ENCODE assay signal across 8 mouse cellular contexts in genomic region chr15:79026511-79027290, GRCm38 (mm10). TPM values are rescaled to one million over a fixed set of nuclear protein-coding genes. Genes with fewer than 3 reads are reported as not detected.
DNase-seq lines count a peak whose midpoint lies in the region; ATAC-seq and TF ChIP-seq lines count a peak whose summit lies in the region.

No protein-coding gene starts in this region.

- H3K27me3 ChIP-seq in heart, embryonic 12.5 days (replicated peaks): 0 out of 2 replicates have a peak, but pooled peaks cover 7% of the 10 kb centered on the region
- peaks cover 18% of the 10 kb centered on the region; the same call in 1 of the 2 replicates for H3K27me3 ChIP-seq in forebrain, embryonic 12.5 days
- no peaks in the 10 kb centered on the region for H3K27me3 ChIP-seq in kidney, postnatal 0 days (ENCODE audit: insufficient read depth, low read length)

- no peak for ATAC-seq in heart, embryonic 12.5 days (ENCODE audit: insufficient number of reproducible peaks, low FRiP score)
- no peak for ATAC-seq in forebrain, embryonic 12.5 days (ENCODE audit: low FRiP score)
- ATAC-seq in kidney, postnatal 0 days (replicated peaks; ENCODE audit: low FRiP score, low read depth): no peak
- no peak for ATAC-seq in CD4-positive, CD25-positive, alpha-beta regulatory T cell, adult 4 months

- H3K9ac ChIP-seq in heart, embryonic 12.5 days: no peak overlapping the region
- no peak overlapping the region for H3K9ac ChIP-seq in forebrain, embryonic 12.5 days
- H3K9ac ChIP-seq in kidney, postnatal 0 days (ENCODE audit: low read depth, low read length): peak overlapping the region; percentile 94

- peak overlapping the region; percentile 74; the same call in 1 of the 2 replicates for H3K4me3 ChIP-seq in heart, embryonic 12.5 days
- no peak overlapping the region for H3K4me3 ChIP-seq in forebrain, embryonic 12.5 days (replicated peaks)
- peak overlapping the region; percentile 67 for H3K4me3 ChIP-seq in kidney, postnatal 0 days (replicated peaks; ENCODE audit: low read depth, low read length)

- H3K27ac ChIP-seq in heart, embryonic 12.5 days (ENCODE audit: poor library complexity, severe bottlenecking): no peak overlapping the region
- no peak overlapping the region for H3K27ac ChIP-seq in forebrain, embryonic 12.5 days
- peak overlapping the region; percentile 95 for H3K27ac ChIP-seq in kidney, postnatal 0 days

- no peak for TF ChIP-seq CTCF in kidney, postnatal 0 days (IDR thresholded peaks at IDR 0.05; ENCODE audit: low read depth)

- peaks cover 47% of the 10 kb centered on the region for H3K4me1 ChIP-seq in heart, embryonic 12.5 days (replicated peaks)
- peaks cover 55% of the 10 kb centered on the region for H3K4me1 ChIP-seq in forebrain, embryonic 12.5 days
- peaks cover 26% of the 10 kb centered on the region for H3K4me1 ChIP-seq in kidney, postnatal 0 days (replicated peaks; ENCODE audit: insufficient read depth, low read length)

- H3K9me3 ChIP-seq in heart, embryonic 12.5 days (replicated peaks): no peaks in the 10 kb centered on the region
- H3K9me3 ChIP-seq in forebrain, embryonic 12.5 days: no peaks in the 10 kb centered on the region
- H3K9me3 ChIP-seq in kidney, postnatal 0 days (replicated peaks; ENCODE audit: low read length): no peaks in the 10 kb centered on the region

- 41% methylated on average over 14 of the region's 14 CpGs for WGBS in heart, embryonic 12.5 days
- WGBS in forebrain, embryonic 12.5 days: 52% methylated on average over 14 of the region's 14 CpGs
- WGBS in kidney, postnatal 0 days: 48% methylated on average over 14 of the region's 14 CpGs

- peak overlapping the region; percentile 96; the same call in 1 of the 2 replicates for H3K4me2 ChIP-seq in heart, embryonic 12.5 days
- H3K4me2 ChIP-seq in forebrain, embryonic 12.5 days: peak overlapping the region; percentile 96
- H3K4me2 ChIP-seq in kidney, postnatal 0 days (ENCODE audit: low read length): peak overlapping the region; percentile 81

- DNase-seq in heart, adult 8-10 months (ENCODE audit: low spot score): no peak
- peak; percentile 22 for DNase-seq in kidney, postnatal 0 days (ENCODE audit: low spot score)
- peak; percentile 15 for DNase-seq in naive thymus-derived CD4-positive, alpha-beta T cell, adult 2 months (ENCODE audit: low read depth)
- DNase-seq in frontal cortex, postnatal 10 days (ENCODE audit: low spot score in 2 of 2): no peak
- no peak for DNase-seq in ovary, postnatal 10 days (ENCODE audit: low spot score)

- H3K36me3 ChIP-seq in heart, embryonic 12.5 days: no peaks in the 10 kb centered on the region
- H3K36me3 ChIP-seq in forebrain, embryonic 12.5 days (replicated peaks): no peaks in the 10 kb centered on the region
- no peaks in the 10 kb centered on the region for H3K36me3 ChIP-seq in kidney, postnatal 0 days (ENCODE audit: insufficient read depth, low read length)

RNA-seq across cellular contexts. Expression of gene H1f0, which starts 1.5 kb away (rescaled TPM):
- polyA plus RNA-seq in heart, embryonic 12.5 days (2016; fragmentation: Nextera tagmentation; extraction: Ambion mirVana): 294 and 300 TPM in 2 replicates
- total RNA-seq in heart, adult 8-10 months (2022): 10 to 100 TPM; 64.1 to 92.7 (median 77.5) TPM
- polyA plus RNA-seq in forebrain, embryonic 12.5 days (2016; fragmentation: Nextera tagmentation; extraction: Ambion mirVana): 638 and 696 TPM in 2 replicates
- 522 and 524 TPM in 2 replicates for polyA plus RNA-seq in kidney, postnatal 0 days (2015; fragmentation: Nextera tagmentation; extraction: Ambion mirVana)
- 10 to 100 TPM; 20.7 to 33.3 TPM for polyA plus RNA-seq in CD4-positive, CD25-positive, alpha-beta regulatory T cell, adult 4 months (2017; shearing (Covaris generic))

RNA-seq across cellular contexts. Expression of gene Galr3, which starts 15.0 kb away (rescaled TPM):
- polyA plus RNA-seq in heart, embryonic 12.5 days (2016; fragmentation: Nextera tagmentation; extraction: Ambion mirVana): not detected in 2 replicates
- not detected for total RNA-seq in heart, adult 8-10 months (2022)
- not detected in 2 replicates for polyA plus RNA-seq in forebrain, embryonic 12.5 days (2016; fragmentation: Nextera tagmentation; extraction: Ambion mirVana)
- 0.13 and 0.24 TPM in 2 replicates for polyA plus RNA-seq in kidney, postnatal 0 days (2015; fragmentation: Nextera tagmentation; extraction: Ambion mirVana)
- not detected for polyA plus RNA-seq in CD4-positive, CD25-positive, alpha-beta regulatory T cell, adult 4 months (2017; shearing (Covaris generic))

RNA-seq across cellular contexts. Expression of gene Ankrd54, which starts 36.0 kb away (rescaled TPM):
- polyA plus RNA-seq in heart, embryonic 12.5 days (2016; fragmentation: Nextera tagmentation; extraction: Ambion mirVana): 29.0 and 30.0 TPM in 2 replicates
- total RNA-seq in heart, adult 8-10 months (2022): 1 to 10 TPM; 6.3 to 8.0 (median 7.6) TPM
- polyA plus RNA-seq in forebrain, embryonic 12.5 days (2016; fragmentation: Nextera tagmentation; extraction: Ambion mirVana): 59.5 and 60.0 TPM in 2 replicates
- 42.5 and 42.6 TPM in 2 replicates for polyA plus RNA-seq in kidney, postnatal 0 days (2015; fragmentation: Nextera tagmentation; extraction: Ambion mirVana)
- polyA plus RNA-seq in CD4-positive, CD25-positive, alpha-beta regulatory T cell, adult 4 months (2017; shearing (Covaris generic)): 1 to 10 TPM; 3.5 to 9.6 TPM

RNA-seq across cellular contexts. Expression of gene Eif3l, which starts 48.3 kb away (rescaled TPM):
- 165 TPM in 2 replicates for polyA plus RNA-seq in heart, embryonic 12.5 days (2016; fragmentation: Nextera tagmentation; extraction: Ambion mirVana)
- total RNA-seq in heart, adult 8-10 months (2022): 10 to 100 TPM; 70.2 to 76.0 (median 74.9) TPM
- polyA plus RNA-seq in forebrain, embryonic 12.5 days (2016; fragmentation: Nextera tagmentation; extraction: Ambion mirVana): 209 and 216 TPM in 2 replicates
- 199 and 218 TPM in 2 replicates for polyA plus RNA-seq in kidney, postnatal 0 days (2015; fragmentation: Nextera tagmentation; extraction: Ambion mirVana)
- 100 to 1,000 TPM; 224 to 263 TPM for polyA plus RNA-seq in CD4-positive, CD25-positive, alpha-beta regulatory T cell, adult 4 months (2017; shearing (Covaris generic))

Comparison
In these comparisons a context has a peak if more than half of its experiments do, and no peak if none do; other contexts are left out.
1. DNase-seq: peak in kidney, postnatal 0 days (single experiment) and naive thymus-derived CD4-positive, alpha-beta T cell, adult 2 months (single experiment); none in heart, adult 8-10 months (single experiment), frontal cortex, postnatal 10 days (0 of 2) and ovary, postnatal 10 days (single experiment).
2. Peak in every context shown above with its lines, with median percentiles within 50 percentile points of each other: H3K4me2 ChIP-seq.